Mouse (Mus musculus): ENCODE data around the gene Dgkg. TPM values are rescaled to one million over a fixed set of nuclear protein-coding genes. Genes with fewer than 3 reads are reported as not detected.

Gene Dgkg
- polyA plus RNA-seq, 1 experiment, result 44.3 TPM

DNA sequence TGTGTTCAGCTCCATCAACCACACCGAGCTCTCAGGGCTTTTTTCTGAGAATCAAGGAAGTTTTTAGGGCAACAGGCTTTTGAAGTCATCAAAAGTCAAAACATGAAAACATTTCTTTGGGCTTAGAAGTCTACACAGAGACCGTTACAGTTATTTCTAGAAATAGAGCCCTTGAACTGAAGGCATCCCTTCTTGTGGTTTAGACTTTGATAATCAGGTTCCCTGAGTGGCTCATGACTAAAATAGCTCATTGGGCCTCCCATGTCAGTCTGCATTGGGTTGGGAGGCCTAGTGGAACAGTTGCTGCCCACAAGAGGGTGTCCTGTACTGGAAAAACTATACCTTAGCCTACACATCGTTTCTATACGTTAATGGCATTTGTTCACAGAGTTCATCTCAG, 130.6 kb downstream of the Dgkg start:
- no peak overlapping the region for H3K4me3 ChIP-seq (replicated peaks; ENCODE audit: insufficient read depth, low read depth, low read length)
- TF ChIP-seq POLR2A (IDR thresholded peaks at IDR 0.05; ENCODE audit: borderline replicate concordance, insufficient read depth, low read length) (no peak), CTCF (IDR thresholded peaks at IDR 0.05; ENCODE audit: borderline replicate concordance, insufficient read depth, low read depth, low read length) (no peak)
- no peak overlapping the region for H3K27ac ChIP-seq (ENCODE audit: insufficient read depth, low read length)
- 98% methylated on average over 4 of the region's 4 CpGs for WGBS
- DNase-seq, result no peak
- H3K27me3 ChIP-seq (ENCODE audit: control insufficient read depth, insufficient read depth, low read length), result no peaks in the 10 kb centered on the region
- peaks cover 6% of the 10 kb centered on the region for H3K4me1 ChIP-seq (ENCODE audit: control insufficient read depth, insufficient read depth, low read length)

DNA sequence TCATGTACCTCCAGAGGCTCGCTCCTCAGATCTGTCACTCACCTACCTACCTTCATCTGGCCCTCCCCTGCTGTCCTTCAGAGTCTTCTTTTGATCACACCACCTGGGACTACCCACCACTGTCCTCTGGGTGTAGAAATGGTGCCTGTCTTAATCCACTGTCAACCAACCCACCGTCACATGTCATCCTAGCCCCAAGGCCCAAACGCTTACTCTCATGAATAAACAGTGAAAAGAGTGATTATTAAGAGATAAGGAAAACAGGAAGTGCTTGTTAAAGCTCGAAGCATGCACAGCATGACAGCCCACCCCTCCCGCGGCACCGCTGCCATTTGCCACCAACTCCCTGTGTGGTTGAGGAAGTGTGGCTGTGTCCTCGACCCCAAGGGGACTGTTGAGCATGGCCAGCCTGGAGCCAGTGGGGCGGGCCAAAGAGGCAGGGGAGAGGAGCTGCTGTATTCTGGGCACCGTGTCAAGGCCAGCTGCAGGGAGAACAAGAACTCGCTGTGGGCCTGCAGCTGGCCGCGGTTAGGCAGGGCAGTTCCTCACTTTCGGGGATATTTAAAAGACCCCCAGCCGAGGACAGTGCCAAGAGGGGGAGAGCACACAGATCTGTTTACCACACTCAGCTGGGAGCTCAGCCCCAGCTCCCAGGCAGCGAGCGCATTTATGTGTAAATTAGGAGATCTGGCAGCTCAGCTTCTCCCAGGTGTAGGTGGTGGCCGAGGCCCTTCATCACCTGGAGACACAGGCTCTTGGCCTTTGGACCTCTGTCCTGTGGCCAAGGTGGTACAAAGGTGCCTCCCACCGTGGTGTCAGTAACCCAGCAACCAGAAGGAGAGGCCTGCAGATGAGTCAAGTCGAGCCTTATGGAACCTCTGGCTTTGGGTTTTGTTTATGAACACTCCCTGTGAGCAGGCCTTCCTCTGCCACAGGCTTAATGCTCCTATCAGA, 139.3 kb downstream of the Dgkg start:
- Histone ChIP-seq H3K27ac (ENCODE audit: insufficient read depth, low read length) (no peak overlapping the region), H3K4me3 (replicated peaks; ENCODE audit: insufficient read depth, low read depth, low read length) (no peak overlapping the region), H3K27me3 (ENCODE audit: control insufficient read depth, insufficient read depth, low read length) (no peaks in the 10 kb centered on the region), H3K4me1 (ENCODE audit: control insufficient read depth, insufficient read depth, low read length) (no peaks in the 10 kb centered on the region; the same call in 1 of the 2 replicates)
- DNase-seq, result peak in 1 of 2 experiments; percentile 50
- TF ChIP-seq CTCF (IDR thresholded peaks at IDR 0.05; ENCODE audit: borderline replicate concordance, insufficient read depth, low read depth, low read length), result no peak
- no peak for TF ChIP-seq POLR2A (IDR thresholded peaks at IDR 0.05; ENCODE audit: borderline replicate concordance, insufficient read depth, low read length)
- WGBS, result 27% methylated on average over 20 of the region's 20 CpGs

DNA sequence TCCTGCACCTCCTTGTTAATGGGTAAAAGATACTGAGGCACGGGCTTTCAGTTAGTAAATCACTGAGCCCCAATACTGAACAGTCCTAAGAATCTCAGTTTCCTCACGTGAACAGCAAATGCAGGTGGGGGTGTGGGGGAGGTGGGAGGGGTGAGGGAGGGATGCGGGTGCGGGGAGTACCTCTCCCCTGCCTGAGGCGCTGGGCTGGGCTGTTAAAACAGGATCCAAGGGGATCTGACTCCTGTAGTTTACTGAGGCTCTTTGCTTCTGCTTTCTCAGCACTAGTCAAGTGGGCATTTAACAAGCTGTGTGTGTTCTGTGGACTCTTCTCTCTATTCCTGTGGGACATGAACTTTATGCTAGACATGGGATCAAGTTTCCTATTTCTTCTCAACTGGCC, 141.5 kb downstream of the Dgkg start:
- H3K27ac ChIP-seq (ENCODE audit: insufficient read depth, low read length), result no peak overlapping the region
- H3K27me3 ChIP-seq (ENCODE audit: control insufficient read depth, insufficient read depth, low read length), result no peaks in the 10 kb centered on the region
- no peaks in the 10 kb centered on the region; the same call in 1 of the 2 replicates for H3K4me1 ChIP-seq (ENCODE audit: control insufficient read depth, insufficient read depth, low read length)
- 78% methylated on average over 5 of the region's 5 CpGs for WGBS
- no peak for TF ChIP-seq POLR2A (IDR thresholded peaks at IDR 0.05; ENCODE audit: borderline replicate concordance, insufficient read depth, low read length)
- TF ChIP-seq CTCF (IDR thresholded peaks at IDR 0.05; ENCODE audit: borderline replicate concordance, insufficient read depth, low read depth, low read length), result no peak
- no peak for DNase-seq
- H3K4me3 ChIP-seq (replicated peaks; ENCODE audit: insufficient read depth, low read depth, low read length), result no peak overlapping the region

DNA sequence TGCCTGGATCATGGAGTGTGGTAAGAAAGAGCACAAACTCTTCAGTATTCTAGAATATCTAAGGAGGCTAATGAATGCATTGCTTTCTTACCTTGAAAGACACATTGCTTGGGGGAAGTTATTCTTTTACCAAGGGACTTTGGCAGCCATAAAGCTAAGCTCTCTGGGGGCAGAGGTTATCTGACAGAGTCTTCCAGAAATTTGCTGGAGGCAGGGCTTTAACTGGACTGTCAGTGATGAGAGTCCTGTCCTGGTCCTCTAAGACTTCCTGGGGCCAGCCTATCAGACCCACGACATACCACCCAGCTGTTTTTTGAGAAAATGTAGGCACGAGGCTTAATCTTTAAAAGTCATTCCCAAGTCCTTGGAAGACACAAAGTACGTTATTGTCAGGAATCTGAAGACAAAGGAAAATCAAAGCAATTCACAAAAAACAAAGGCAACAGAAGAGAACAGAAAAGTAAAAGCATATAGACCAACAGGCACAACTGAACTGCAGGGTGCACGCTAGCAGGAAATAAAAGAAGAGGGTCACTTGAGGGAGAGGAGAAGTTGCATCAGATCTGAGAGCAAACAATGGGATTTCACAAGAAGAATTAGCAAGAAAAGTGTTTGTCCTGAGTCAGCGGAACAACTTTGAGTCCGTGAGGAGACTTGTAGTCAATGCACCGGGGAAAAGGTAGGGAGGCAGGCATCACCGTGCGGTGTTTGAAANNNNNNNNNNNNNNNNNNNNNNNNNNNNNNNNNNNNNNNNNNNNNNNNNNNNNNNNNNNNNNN, 146.0 kb downstream of the Dgkg start:
- Histone ChIP-seq H3K4me1 (ENCODE audit: control insufficient read depth, insufficient read depth, low read length) (no peaks in the 10 kb centered on the region), H3K27ac (ENCODE audit: insufficient read depth, low read length) (no peak overlapping the region), H3K4me3 (replicated peaks; ENCODE audit: insufficient read depth, low read depth, low read length) (no peak overlapping the region), H3K27me3 (ENCODE audit: control insufficient read depth, insufficient read depth, low read length) (no peaks in the 10 kb centered on the region)
- 75% methylated on average over 9 of the region's 9 CpGs for WGBS
- no peak for DNase-seq
- no peak for TF ChIP-seq POLR2A (IDR thresholded peaks at IDR 0.05; ENCODE audit: borderline replicate concordance, insufficient read depth, low read length)
- TF ChIP-seq CTCF (IDR thresholded peaks at IDR 0.05; ENCODE audit: borderline replicate concordance, insufficient read depth, low read depth, low read length), result no peak

DNA sequence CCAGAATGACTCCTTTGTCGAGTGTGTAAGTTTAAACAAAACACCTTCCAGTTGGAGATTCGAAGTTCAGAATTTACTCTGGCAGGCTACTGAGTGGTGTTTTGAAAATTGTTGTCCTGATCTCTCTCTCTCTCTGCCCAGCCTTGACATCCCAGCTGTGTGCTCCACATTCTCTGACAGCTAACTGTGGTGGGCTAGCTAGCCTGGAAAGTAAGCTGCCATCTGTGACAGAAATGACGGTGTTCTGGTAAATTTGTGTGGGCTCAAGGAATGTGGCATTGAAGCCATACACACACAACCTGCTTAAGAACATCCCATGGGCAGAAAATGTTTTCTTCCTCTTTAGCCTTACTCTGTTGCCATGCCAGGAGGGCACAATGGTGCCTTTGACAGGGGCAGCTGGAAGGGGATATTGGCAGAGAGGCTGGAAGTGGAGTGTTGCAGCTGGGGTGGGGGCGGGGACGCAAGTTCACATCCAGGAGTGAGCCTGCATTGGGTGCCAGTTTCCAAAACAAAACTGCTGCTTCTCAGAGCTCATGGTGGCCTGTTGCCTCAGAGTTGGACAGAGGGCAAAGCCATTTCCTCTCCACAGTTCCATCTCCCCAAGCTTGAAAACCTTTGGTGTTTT, 148.0 kb downstream of the Dgkg start:
- DNase-seq, result peak in 1 of 2 experiments; percentile 25
- Histone ChIP-seq H3K4me3 (replicated peaks; ENCODE audit: insufficient read depth, low read depth, low read length) (no peak overlapping the region), H3K27ac (ENCODE audit: insufficient read depth, low read length) (no peak overlapping the region), H3K27me3 (ENCODE audit: control insufficient read depth, insufficient read depth, low read length) (no peaks in the 10 kb centered on the region), H3K4me1 (ENCODE audit: control insufficient read depth, insufficient read depth, low read length) (no peaks in the 10 kb centered on the region)
- 35% methylated on average over 5 of the region's 5 CpGs for WGBS
- TF ChIP-seq POLR2A (IDR thresholded peaks at IDR 0.05; ENCODE audit: borderline replicate concordance, insufficient read depth, low read length), result no peak

DNA sequence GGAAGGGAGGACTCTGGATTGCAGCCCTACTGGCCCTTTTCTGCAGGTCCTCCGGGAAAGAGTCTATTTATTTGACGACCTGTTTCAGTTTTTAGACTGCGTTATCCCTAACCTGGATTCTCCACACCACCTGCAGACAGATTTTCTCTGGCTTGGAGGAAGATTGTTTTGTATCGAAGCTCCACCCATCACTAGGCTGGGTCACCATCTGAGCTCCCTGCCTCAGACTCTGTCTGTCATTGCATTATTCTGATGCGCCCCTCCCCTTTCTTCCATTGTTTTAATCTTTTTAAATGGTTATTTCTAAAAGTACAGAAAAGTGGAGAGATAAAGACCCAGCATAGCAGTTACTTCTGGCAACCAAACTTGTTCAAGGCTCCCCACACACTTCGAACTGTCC, 151.4 kb downstream of the Dgkg start:
- no peaks in the 10 kb centered on the region for H3K27me3 ChIP-seq (ENCODE audit: control insufficient read depth, insufficient read depth, low read length)
- TF ChIP-seq CTCF (IDR thresholded peaks at IDR 0.05; ENCODE audit: borderline replicate concordance, insufficient read depth, low read depth, low read length) (no peak), POLR2A (IDR thresholded peaks at IDR 0.05; ENCODE audit: borderline replicate concordance, insufficient read depth, low read length) (no peak)
- no peak for DNase-seq
- H3K27ac ChIP-seq (ENCODE audit: insufficient read depth, low read length), result no peak overlapping the region
- no peak overlapping the region for H3K4me3 ChIP-seq (replicated peaks; ENCODE audit: insufficient read depth, low read depth, low read length)
- no peaks in the 10 kb centered on the region for H3K4me1 ChIP-seq (ENCODE audit: control insufficient read depth, insufficient read depth, low read length)
- WGBS, result 73% methylated on average over 6 of the region's 6 CpGs

DNA sequence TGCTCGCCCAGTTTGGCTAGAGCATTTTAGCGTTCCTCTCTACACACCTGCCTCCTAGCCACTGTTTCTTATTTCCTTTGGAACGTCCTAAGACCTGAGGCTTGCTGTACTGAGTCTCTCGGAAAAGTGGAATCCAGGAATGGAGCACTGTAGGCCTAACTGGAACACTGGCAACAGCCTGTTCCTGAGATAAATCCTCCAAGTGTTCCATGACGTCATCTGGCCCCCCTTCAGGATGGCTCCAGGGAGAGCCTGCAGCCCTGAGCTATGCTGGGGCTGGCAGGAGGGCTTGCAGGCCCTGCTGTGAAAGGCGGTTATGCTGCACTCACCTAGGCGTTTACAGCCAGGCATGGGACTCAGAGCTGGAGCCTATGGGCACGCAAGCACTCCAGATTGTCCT, 152.2 kb downstream of the Dgkg start:
- no peak overlapping the region for H3K4me3 ChIP-seq (replicated peaks; ENCODE audit: insufficient read depth, low read depth, low read length)
- H3K4me1 ChIP-seq (ENCODE audit: control insufficient read depth, insufficient read depth, low read length), result no peaks in the 10 kb centered on the region
- H3K27ac ChIP-seq (ENCODE audit: insufficient read depth, low read length), result no peak overlapping the region
- H3K27me3 ChIP-seq (ENCODE audit: control insufficient read depth, insufficient read depth, low read length), result no peaks in the 10 kb centered on the region
- TF ChIP-seq CTCF (IDR thresholded peaks at IDR 0.05; ENCODE audit: borderline replicate concordance, insufficient read depth, low read depth, low read length), result no peak
- TF ChIP-seq POLR2A (IDR thresholded peaks at IDR 0.05; ENCODE audit: borderline replicate concordance, insufficient read depth, low read length), result no peak
- peak; percentile 61 to 67 for DNase-seq
- WGBS, result 34% methylated on average over 8 of the region's 8 CpGs

Measured in cerebellum, adult 2 months (tissue).